Mouse (Mus musculus): Measurements from ENCODE around the gene Sgsm1.

Sgsm1 gene

GRCm38 (mm10) chr5:113199126-113199771 lies 111.3 kb downstream of the Sgsm1 start:
- in situ Hi-C loops (cut with MboI; ENCODE audit: unreplicated experiment in 2 of 2), result loop anchor here (25.0 kb wide), 2 partner anchors 738 to 838 kb away; no protein-coding TSS in a partner anchor

GRCm38 (mm10) chr5:113196916-113197794 lies 113.4 kb downstream of the Sgsm1 start:
- in situ Hi-C loops (cut with MboI; ENCODE audit: unreplicated experiment in 2 of 2), result loop anchor here (25.0 kb wide), 2 partner anchors 740 to 840 kb away; no protein-coding TSS in a partner anchor

- in situ Hi-C loops (cut with MboI; ENCODE audit: unreplicated experiment in 2 of 2), result loop anchor here (25.0 kb wide), 2 partner anchors 741 to 841 kb away; no protein-coding TSS in a partner anchor
Measured at GRCm38 (mm10) chr5:113195907-113196306, 114.7 kb downstream of the Sgsm1 start.

- in situ Hi-C loops (cut with MboI; ENCODE audit: unreplicated experiment in 2 of 2), result loop anchor here (25.0 kb wide), 2 partner anchors 742 to 842 kb away; no protein-coding TSS in a partner anchor
Measured at GRCm38 (mm10) chr5:113195451-113195850, 115.1 kb downstream of the Sgsm1 start.

GRCm38 (mm10) chr5:113193762-113194161 lies 116.8 kb downstream of the Sgsm1 start:
- in situ Hi-C loops (cut with MboI; ENCODE audit: unreplicated experiment in 2 of 2), result loop anchor here (25.0 kb wide), 2 partner anchors 744 to 844 kb away; no protein-coding TSS in a partner anchor
